ENCODE assay signal across 12 mouse cellular contexts in genomic region chr9:88476138-88476537, GRCm38 (mm10). TPM values are rescaled to one million over a fixed set of nuclear protein-coding genes. Genes with fewer than 3 reads are reported as not detected.
DNase-seq lines count a peak whose midpoint lies in the region; TF ChIP-seq lines count a peak whose summit lies in the region.
"Had no signal": no experiment of that assay in that cellular context is flagged by ENCODE, and none has a peak within 500 bp of the region (broad histone marks: within the 10 kb centered on the region; RNA-seq: fewer than 3 reads in every experiment).

No protein-coding gene starts in this region.

- H3K79me2 ChIP-seq in heart, adult 2 months (replicated peaks; ENCODE audit: control insufficient read depth, insufficient read depth, low read length): no peaks in the 10 kb centered on the region; the same call in 1 of the 2 replicates

- TF ChIP-seq EP300 in heart, adult 2 months (IDR thresholded peaks at IDR 0.05; ENCODE audit: insufficient read depth, low read depth, low read length): no peak

- H3K4me1 ChIP-seq in heart, adult 2 months (ENCODE audit: control insufficient read depth, insufficient read depth, low read length): peaks cover 1% of the 10 kb centered on the region

- TF ChIP-seq CTCF in heart, adult 2 months (IDR thresholded peaks at IDR 0.05): peak; percentile 59

- no peak overlapping the region for H3K9ac ChIP-seq in heart, adult 2 months (ENCODE audit: low read depth, low read length)
- H3K9ac ChIP-seq: liver, embryonic 15.5 days; stomach, embryonic 15.5 days had no signal

- DNase-seq in heart, adult 2 months: no peak
- DNase-seq in heart, postnatal 4 days: no peak
- DNase-seq in lung, postnatal 10 days: peak; percentile 27
- DNase-seq in lung, adult 18-20 months: no peak
- DNase-seq in NIH3T3 (ENCODE audit: low read depth): peak; percentile 50
- peak; percentile 5 for DNase-seq in retina, postnatal 7 days (ENCODE audit: low read depth, low spot score)
- no peak for DNase-seq in spleen, postnatal 10 days (ENCODE audit: low spot score in 2 of 2)
- DNase-seq: gastrocnemius, postnatal 36 days; kidney, postnatal 10 days had no signal

- H3K27ac ChIP-seq in heart, adult 2 months: no peak overlapping the region
- H3K27ac ChIP-seq: forebrain, embryonic 10.5 days; liver, embryonic 15.5 days; stomach, embryonic 15.5 days had no signal

- no peak for TF ChIP-seq POLR2A in heart, adult 2 months (IDR thresholded peaks at IDR 0.05; ENCODE audit: insufficient read depth, low read depth, low read length)

- no peaks in the 10 kb centered on the region for H3K27me3 ChIP-seq in heart, adult 2 months (ENCODE audit: control insufficient read depth, insufficient read depth, low read length)
- H3K27me3 ChIP-seq: liver, embryonic 15.5 days; stomach, embryonic 15.5 days had no signal

- no peak overlapping the region for H3K4me3 ChIP-seq in heart, adult 2 months
- H3K4me3 ChIP-seq: forebrain, embryonic 10.5 days; liver, embryonic 15.5 days; stomach, embryonic 15.5 days had no signal

- intact Hi-C loops in heart, adult 2 months (cut with DNase I): no loop called here

- WGBS in heart, adult 2 months: 37% methylated on average over 1 of the region's 1 CpGs

- H3K36me3 ChIP-seq in heart, adult 2 months (ENCODE audit: control insufficient read depth, insufficient read depth, low read length): peaks cover 32% of the 10 kb centered on the region

RNA-seq across cellular contexts. Expression of gene Syncrip, which starts 6.2 kb away (rescaled TPM):
- total RNA-seq in heart, adult 2 months (2021): 10 to 100 TPM; 60.8 to 64.6 TPM
- 6.6 and 14.3 TPM in 2 replicates for polyA plus RNA-seq in heart, adult 2 months (2012; rRNA removed)
- total RNA-seq in heart, postnatal 4 days (2021): 100 to 1,000 TPM in 1 of 2 experiments, 10 to 100 TPM in 1; 96.9 to 107 TPM

RNA-seq across cellular contexts. Expression of gene Gm20537, which starts 19.7 kb away (rescaled TPM):
- total RNA-seq in heart, adult 2 months (2021): under 1 TPM in 1 of 2 experiments, not detected in 1; 0.78 TPM
- 0.23 TPM in 1 of 2 replicates, not detected in the other for polyA plus RNA-seq in heart, adult 2 months (2012; rRNA removed)
- 1 to 10 TPM in 1 of 2 experiments, under 1 TPM in 1; 0.90 to 1.3 TPM for total RNA-seq in heart, postnatal 4 days (2021)

RNA-seq across cellular contexts. Expression of gene Snx14, which starts 37.4 kb away (rescaled TPM):
- 10 to 100 TPM; 21.0 to 22.8 TPM for total RNA-seq in heart, adult 2 months (2021)
- polyA plus RNA-seq in heart, adult 2 months (2012; rRNA removed): 9.2 and 17.3 TPM in 2 replicates
- 10 to 100 TPM; 27.2 to 29.0 TPM for total RNA-seq in heart, postnatal 4 days (2021)

Comparison
In these comparisons a context has a peak if more than half of its experiments do, and no peak if none do; other contexts are left out.
1. DNase-seq: peak in lung, postnatal 10 days (single experiment), NIH3T3 (single experiment) and retina, postnatal 7 days (single experiment); none in heart, adult 2 months (0 of 2), heart, postnatal 4 days (single experiment), lung, adult 18-20 months (0 of 2) and spleen, postnatal 10 days (0 of 2).